ENCODE assay signal across 8 mouse cellular contexts in the genomic region with DNA sequence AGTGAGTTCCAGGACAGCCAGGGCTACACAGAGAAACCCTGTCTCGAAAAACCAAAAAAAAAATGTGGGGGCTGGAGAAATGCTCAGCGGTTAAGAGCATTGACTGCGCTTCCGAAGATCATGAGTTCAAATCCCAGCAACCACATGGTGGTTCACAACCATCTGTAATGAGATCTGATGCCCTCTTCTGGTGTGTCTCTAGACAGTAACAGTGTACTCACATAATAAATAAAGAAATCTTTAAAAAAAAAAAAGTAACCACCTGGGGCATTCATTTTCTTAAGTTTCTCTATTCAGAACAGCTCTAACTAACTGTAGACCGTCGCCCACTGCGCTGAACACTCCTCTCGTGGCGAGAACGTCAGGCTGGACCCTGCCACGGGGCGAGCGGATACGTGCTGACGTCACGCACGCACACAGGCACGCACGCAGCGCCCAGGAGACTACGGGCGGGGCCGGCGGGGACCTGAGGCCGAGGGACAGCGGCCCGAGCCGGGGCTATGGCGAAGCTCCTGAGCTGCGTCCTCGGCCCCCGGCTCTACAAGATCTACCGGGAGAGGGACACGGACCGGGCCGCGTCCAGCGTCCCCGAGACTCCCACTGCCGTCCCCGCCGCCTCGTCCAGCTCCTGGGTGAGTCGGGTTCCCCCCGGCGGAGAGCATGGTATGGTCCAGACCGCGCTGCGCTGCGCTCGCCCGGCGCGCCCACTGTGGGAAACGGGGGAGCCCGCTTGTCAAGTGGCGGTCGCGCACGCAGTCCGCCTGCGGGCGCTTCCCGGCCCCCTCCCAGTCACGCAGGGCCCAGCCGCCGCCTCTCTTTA. TPM values are rescaled to one million over a fixed set of nuclear protein-coding genes. Genes with fewer than 3 reads are reported as not detected.
DNase-seq lines count a peak whose midpoint lies in the region; ATAC-seq and TF ChIP-seq lines count a peak whose summit lies in the region.

A gene (plus strand): TSS at position 439 of the 820 bp plus-strand sequence.

- peak within 1 kb of the TSS; percentile 58 for H3K4me2 ChIP-seq in embryonic facial prominence, embryonic 15.5 days (replicated peaks)
- peak within 1 kb of the TSS; percentile 67 for H3K4me2 ChIP-seq in kidney, embryonic 14.5 days (replicated peaks; ENCODE audit: low read depth, low read length)
- peak within 1 kb of the TSS; percentile 53 for H3K4me2 ChIP-seq in limb, embryonic 15.5 days

- TF ChIP-seq POLR2A in bone marrow, adult 2 months (IDR thresholded peaks at IDR 0.05; ENCODE audit: borderline replicate concordance, control insufficient read depth, low read depth, low read length): peak; percentile 82; the same call in 1 of the 2 replicates

- no peaks in the 10 kb centered on the region; the same call in none of the 2 replicates for H3K4me1 ChIP-seq in bone marrow, adult 2 months (ENCODE audit: control insufficient read depth, insufficient read depth, low read length)
- H3K4me1 ChIP-seq in embryonic facial prominence, embryonic 15.5 days: peaks cover 13% of the 10 kb centered on the region
- H3K4me1 ChIP-seq in kidney, embryonic 14.5 days (ENCODE audit: control insufficient read depth, insufficient read depth, low read length): peaks cover 12% of the 10 kb centered on the region
- H3K4me1 ChIP-seq in limb, embryonic 15.5 days: peaks cover 13% of the 10 kb centered on the region

- H3K4me3 ChIP-seq in bone marrow, adult 2 months (replicated peaks; ENCODE audit: control insufficient read depth, low read depth, low read length): peak within 1 kb of the TSS; percentile 71
- peak within 1 kb of the TSS; percentile 66 for H3K4me3 ChIP-seq in embryonic facial prominence, embryonic 15.5 days (replicated peaks)
- H3K4me3 ChIP-seq in kidney, embryonic 14.5 days (ENCODE audit: low read length): peak within 1 kb of the TSS; percentile 64
- H3K4me3 ChIP-seq in limb, embryonic 15.5 days: peak within 1 kb of the TSS; percentile 70

- DNase-seq in 416B (ENCODE audit: low read depth): peak; percentile 94
- DNase-seq in heart, adult 9 months (ENCODE audit: low spot score in 2 of 2): peak; percentile 95
- DNase-seq in monocyte, adult 2 months (ENCODE audit: low read depth in 1 of 2, low spot score in 2 of 2): peak; percentile 79 to 92
- DNase-seq in spleen, postnatal 36 days (ENCODE audit: low spot score in 2 of 2): peak; percentile 94

- no peaks in the 10 kb centered on the region for H3K9me3 ChIP-seq in embryonic facial prominence, embryonic 15.5 days (replicated peaks)
- no peaks in the 10 kb centered on the region for H3K9me3 ChIP-seq in kidney, embryonic 14.5 days (ENCODE audit: control insufficient read depth, low read length)
- H3K9me3 ChIP-seq in limb, embryonic 15.5 days: no peaks in the 10 kb centered on the region

- TF ChIP-seq CTCF in bone marrow, adult 2 months (IDR thresholded peaks at IDR 0.05; ENCODE audit: control insufficient read depth, insufficient read depth, low read length): no peak

- WGBS in bone marrow, adult 2 months: 2% methylated on average over 67 of the region's 67 CpGs
- 3% methylated on average over 67 of the region's 67 CpGs for WGBS in embryonic facial prominence, embryonic 15.5 days
- WGBS in kidney, embryonic 14.5 days: 4% methylated on average over 53 of the region's 67 CpGs
- 4% methylated on average over 48 of the region's 67 CpGs for WGBS in limb, embryonic 15.5 days

- H3K36me3 ChIP-seq in embryonic facial prominence, embryonic 15.5 days: peaks cover 24% of the 10 kb centered on the region
- peaks cover 20% of the 10 kb centered on the region for H3K36me3 ChIP-seq in kidney, embryonic 14.5 days (ENCODE audit: control insufficient read depth, insufficient read depth, low read length)
- H3K36me3 ChIP-seq in limb, embryonic 15.5 days: peaks cover 31% of the 10 kb centered on the region

- H3K27me3 ChIP-seq in embryonic facial prominence, embryonic 15.5 days: no peaks in the 10 kb centered on the region
- H3K27me3 ChIP-seq in kidney, embryonic 14.5 days (ENCODE audit: control insufficient read depth, insufficient read depth, low read length): no peaks in the 10 kb centered on the region
- H3K27me3 ChIP-seq in limb, embryonic 15.5 days: no peaks in the 10 kb centered on the region; the same call in 1 of the 2 replicates

- peak within 1 kb of the TSS; percentile 69 for H3K9ac ChIP-seq in embryonic facial prominence, embryonic 15.5 days
- peak within 1 kb of the TSS; percentile 86 for H3K9ac ChIP-seq in kidney, embryonic 14.5 days (ENCODE audit: low read depth, low read length)
- peak within 1 kb of the TSS; percentile 94 for H3K9ac ChIP-seq in limb, embryonic 15.5 days

- H3K27ac ChIP-seq in bone marrow, adult 2 months (ENCODE audit: control insufficient read depth, insufficient read depth, low read depth, low read length, poor library complexity): peak within 1 kb of the TSS; percentile 97
- H3K27ac ChIP-seq in embryonic facial prominence, embryonic 15.5 days (replicated peaks): peak within 1 kb of the TSS; percentile 97
- H3K27ac ChIP-seq in kidney, embryonic 14.5 days (ENCODE audit: low read depth, low read length): peak within 1 kb of the TSS; percentile 95
- peak within 1 kb of the TSS; percentile 98 for H3K27ac ChIP-seq in limb, embryonic 15.5 days

- ATAC-seq in embryonic facial prominence, embryonic 15.5 days (ENCODE audit: insufficient number of reproducible peaks, low FRiP score, low TSS enrichment, low read depth): peak; percentile 95
- ATAC-seq in kidney, embryonic 14.5 days (ENCODE audit: low FRiP score, low TSS enrichment): peak; percentile 98
- peak; percentile 96 for ATAC-seq in limb, embryonic 15.5 days (ENCODE audit: insufficient number of reproducible peaks, low FRiP score, low TSS enrichment, low read depth)

RNA-seq across cellular contexts. Expression of the gene that starts here (rescaled TPM):
- polyA plus RNA-seq in bone marrow, adult 2 months (2011; ENCODE audit: insufficient read depth, insufficient read length, low replicate concordance, missing spikeins): 48.7 and 73.1 TPM in 2 replicates
- 102 and 105 TPM in 2 replicates for polyA plus RNA-seq in embryonic facial prominence, embryonic 15.5 days (2015; fragmentation: Nextera tagmentation; extraction: Ambion mirVana)
- 73.9 and 85.7 TPM in 2 replicates for polyA plus RNA-seq in kidney, embryonic 14.5 days (2014; fragmentation: Nextera tagmentation; extraction: Ambion mirVana)
- 101 and 112 TPM in 2 replicates for polyA plus RNA-seq in limb, embryonic 15.5 days (2015; fragmentation: Nextera tagmentation; extraction: Ambion mirVana)

Comparison
In these comparisons a context has a peak if more than half of its experiments do, and no peak if none do; other contexts are left out.
1. Peak in every context shown above with its lines: DNase-seq, ATAC-seq, H3K4me3 ChIP-seq and H3K27ac ChIP-seq.